Mouse (Mus musculus) liver, embryonic 14.5 days (tissue): ENCODE measurements around the gene Hspb2.

Source experiments
- CTCF ChIP-seq: IDR thresholded peaks from 2 replicates; pipeline ENCODE4 v1.5.1; 2016; ENCODE audit warnings: antibody characterized with exemption, low read depth, control low read depth
- EP300 ChIP-seq: IDR thresholded peaks from 2 replicates; pipeline ENCODE4 v1.6.1; 2016; ENCODE audit warnings: antibody characterized with exemption, low read depth

DNA sequence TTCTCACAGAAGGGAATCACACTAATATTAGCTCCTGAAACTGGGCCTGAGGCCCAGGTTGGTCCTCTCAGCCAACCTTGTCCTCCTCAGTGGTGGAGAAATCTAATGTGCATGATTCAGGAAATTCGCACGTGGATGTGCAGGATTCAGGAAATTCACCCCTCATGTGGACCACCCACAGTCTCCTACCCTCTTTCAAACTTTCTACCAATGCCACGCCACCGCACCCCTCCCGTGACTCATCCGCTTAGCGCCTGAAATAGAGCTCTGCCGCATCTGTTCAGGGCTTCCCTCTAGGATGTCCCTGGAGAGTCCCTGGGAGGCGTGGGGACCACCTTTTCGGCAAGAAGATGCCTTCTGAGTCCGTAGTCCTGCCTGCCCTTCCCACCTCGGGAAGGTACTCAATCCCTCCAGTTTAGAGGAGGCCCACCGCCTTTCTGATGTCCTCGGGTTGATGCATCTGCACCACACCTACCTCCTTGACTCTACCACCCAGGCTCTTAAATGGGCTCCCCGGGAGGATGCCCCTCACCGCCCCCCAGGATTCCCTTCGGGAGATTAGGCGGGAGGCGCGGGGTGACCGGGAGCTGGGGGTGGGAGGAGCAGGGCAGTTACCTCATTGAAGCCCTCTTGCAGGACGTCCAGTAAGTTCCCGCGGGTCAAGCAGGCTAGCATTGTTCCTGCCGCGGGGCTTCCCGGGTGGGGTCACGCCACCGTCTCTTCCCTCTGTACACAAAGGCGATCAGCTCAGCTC is 24.8 kb downstream of the Hspb2 start:
- TF ChIP-seq CTCF (no peak), EP300 (no peak)
